Mouse (Mus musculus) ovary, postnatal 14 days (tissue): Measurements from ENCODE around the gene Tpra1.

ENCODE experiments used
- DNase-seq: peaks from one replicate; pipeline ENCODE4 v3.0.0; 2022; ENCODE audit warnings: low spot score

The Tpra1 gene

DNA sequence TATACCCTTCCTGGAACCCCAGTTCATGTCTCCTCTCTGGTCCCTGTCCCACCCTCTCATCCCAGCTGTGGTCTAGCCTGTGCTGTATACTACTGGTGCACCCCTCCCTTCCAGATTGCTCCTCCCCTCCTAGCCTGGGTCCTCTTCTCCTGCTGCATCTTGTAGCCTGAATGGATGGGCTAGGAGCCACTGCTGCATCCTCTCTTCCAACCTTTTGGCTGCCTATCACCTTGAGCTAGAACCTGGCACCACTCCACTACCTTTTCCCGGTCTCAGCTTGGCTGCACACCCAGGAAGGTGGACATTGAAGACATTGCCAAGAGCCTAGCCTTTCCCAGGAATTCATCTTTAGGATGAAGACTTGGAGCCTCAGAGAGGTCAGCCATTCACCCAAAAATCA, 26.0 kb downstream of the Tpra1 start:
- DNase-seq, result no peak

DNA sequence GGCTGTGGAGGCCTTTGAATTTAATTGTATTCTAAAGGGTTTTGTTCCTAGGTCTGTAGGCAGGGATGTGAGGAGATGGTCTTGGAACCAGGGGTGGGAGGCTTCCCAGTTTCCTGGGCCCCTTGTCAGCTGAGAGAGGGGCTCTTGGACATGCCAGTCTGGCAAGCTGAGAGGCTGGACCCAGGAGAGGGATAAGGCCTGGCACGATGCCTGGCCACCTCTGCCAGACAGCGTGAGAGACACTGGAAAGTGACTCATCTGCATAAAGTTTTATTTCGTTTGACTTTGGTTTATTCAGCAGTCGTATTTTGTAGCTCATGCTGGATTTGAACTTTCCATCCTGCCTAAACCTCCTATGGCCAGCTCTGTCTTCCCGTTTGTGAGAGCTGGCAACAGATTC, 26.5 kb downstream of the Tpra1 start:
- DNase-seq, result no peak

DNA sequence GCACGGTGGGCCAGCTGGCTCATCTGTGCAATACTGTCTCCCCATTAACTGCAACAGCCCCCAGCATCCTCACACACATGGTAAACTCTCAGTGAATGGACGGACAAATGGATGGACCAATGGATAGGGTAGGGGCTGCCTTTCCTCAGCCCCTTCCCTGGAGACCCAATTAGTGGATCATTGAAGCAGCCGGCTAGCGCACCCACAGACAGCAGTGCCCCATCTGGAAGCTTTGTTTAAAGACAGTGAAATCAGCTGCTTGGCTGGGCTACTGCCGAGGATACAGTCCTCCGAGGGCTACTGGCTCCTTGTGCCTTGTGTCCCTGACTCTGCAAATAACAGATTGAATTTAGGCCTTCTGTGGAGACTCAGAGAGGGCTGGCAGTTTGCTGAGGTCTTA, 27.4 kb downstream of the Tpra1 start:
- no peak for DNase-seq

DNA sequence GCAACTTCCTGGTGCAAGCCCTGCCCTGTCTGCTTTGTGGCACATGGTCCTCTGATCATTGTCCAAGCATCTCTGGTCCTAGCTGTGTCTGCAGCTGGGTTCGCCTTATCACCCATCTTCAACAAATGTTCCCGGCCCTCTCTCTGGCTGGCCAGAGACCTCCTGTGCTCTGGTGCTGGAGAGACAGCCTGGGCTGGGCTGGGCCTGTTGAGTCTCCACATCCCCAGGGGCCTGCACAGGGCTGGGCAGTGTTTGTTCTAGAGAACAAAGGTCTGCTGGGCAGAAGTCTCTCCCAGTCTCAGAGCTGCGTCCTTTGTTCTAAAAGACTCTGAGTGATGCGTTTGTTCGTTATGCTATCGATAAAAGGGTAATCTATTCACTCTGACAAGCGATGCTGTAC, 28.0 kb downstream of the Tpra1 start:
- DNase-seq, result no peak

DNA sequence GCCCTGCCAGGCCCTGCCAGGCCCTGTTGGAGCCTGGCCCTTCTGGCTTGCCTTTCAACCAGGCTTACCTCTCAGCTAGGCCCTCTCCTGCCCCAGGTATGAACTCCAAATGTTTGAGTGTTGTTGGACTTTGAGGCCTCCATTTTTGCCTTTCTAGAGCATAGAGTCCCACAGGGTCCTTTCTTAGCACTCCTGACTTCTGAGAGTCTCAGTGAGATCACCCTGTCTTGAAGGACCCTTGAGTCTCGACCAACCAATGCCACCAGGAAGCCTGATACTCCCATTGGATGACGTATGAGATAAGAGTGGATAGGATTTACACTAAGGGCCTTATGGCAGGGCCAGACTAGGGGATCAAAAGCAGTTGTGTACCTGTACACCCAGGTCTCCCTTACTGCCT, 29.4 kb downstream of the Tpra1 start:
- no peak for DNase-seq

DNA sequence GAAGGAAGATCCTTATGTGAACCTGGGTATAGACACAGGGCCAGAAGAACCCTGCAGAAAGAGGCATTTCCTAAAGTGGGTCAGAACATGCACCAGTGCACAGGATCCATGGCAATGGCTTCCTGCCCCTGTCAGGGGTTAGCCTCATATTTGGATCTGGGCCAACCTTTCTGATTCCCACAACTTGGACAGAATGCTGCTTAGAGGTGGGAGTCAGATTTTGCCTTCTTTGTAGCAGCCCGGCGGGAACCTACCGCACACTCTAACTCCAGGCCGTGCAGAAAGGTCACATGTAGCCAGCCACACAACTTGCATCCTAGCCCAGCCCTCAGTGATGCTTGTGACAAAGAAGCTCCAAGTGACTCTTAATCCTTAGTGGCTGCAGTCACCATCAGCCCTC, 32.1 kb downstream of the Tpra1 start:
- DNase-seq, result no peak

DNA sequence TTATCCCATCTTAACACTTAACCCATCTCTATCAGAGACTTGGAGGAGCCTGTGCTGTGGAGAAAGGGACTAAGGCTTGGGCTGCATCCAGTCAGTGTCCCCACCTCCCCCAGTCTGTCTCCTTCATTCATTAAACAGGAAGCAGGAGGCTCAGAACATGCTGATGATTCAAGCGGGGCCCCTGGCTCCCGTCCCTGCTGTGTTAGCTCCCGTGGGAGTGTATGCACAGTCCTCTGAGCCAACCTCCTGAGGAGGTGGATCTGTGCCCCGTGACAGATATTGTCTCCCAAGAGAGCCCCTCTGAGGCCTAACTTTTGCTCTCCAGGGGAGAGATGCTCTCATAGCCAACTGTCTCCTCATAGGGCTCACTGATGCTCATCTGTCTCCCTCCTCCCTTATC, 32.8 kb downstream of the Tpra1 start:
- DNase-seq, result no peak

DNA sequence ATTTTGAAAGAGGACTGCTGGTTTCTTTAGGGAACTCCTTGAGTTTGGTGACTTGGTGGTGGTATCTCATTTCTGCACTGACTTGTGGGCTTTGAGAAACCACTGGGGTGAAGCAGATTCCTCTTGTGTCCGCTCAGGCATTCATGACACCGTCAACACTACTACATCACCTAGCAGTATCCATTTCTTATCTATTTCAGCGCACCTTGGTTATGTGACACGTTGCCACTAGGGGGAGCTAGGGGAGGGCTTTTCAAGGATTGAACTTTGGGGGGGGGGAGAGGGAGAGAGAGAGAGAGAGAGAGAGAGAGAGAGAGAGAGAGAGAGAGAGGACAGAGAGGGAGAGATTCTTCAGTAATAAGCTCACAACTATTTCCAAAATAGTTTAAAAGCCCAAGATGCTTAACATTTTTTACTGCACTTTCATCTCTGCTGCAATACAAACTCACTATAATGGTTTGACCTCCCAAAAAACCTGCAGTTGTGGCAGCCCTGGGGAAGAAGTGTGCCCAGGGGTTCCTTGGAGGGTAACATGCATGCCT, 33.8 kb downstream of the Tpra1 start:
- no peak for DNase-seq

DNA sequence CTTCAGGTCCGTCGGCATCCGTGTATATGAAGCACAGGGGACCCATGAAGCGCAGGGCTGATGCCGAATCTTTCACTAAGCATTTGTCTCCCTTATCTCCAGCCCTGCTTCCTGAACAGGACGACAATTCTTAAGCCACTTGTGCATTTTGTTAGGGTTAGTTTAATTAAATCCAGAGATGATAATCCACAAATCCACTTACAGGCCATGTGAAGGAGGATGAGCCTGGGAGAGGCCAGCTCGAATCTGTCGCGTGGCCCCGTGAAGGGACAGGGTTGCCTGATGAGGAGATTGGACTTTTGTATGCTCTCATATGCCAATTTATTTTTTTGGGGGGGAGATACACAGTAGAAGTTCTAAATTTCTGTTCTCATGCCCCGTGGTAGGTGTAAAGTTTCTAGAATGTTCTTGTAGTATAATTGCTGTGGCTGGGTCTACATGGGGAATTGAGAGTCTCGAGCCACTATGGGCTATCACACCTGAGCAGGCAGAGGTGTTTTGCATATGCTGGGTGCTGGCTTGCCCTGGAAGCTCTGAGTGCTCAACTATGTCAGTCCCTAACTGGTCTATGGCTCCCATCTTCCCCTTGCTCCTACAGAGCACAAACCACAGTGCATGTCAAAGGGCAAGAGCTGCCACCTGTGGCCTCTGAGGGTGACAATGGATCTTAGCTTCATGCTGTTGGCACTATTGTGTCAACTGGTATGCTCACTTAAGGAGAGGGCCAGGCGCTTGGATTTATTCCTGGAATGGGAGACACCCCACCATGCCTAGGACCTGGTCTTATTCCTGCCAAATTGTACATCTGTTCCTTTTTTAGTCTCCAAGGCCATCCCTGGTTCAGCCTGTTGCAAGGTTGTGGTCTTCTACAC, 34.5 kb downstream of the Tpra1 start:
- no peak for DNase-seq

DNA sequence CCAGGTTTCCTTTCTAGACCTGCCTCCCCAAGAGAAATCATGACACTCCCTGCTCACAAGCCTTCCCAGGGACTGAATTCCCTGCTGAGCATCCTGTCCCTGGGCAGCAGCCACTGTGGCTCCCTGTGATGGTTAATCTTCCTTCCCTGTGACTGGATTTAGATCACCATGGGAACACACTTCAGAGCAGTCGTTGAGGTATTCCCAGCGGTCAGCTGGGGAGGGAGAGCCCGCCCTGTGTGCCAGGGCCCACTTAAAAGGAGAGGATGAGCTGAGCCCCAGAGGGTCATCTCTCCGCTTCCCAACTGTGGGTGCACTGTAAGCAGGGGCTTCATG, 35.1 kb downstream of the Tpra1 start:
- DNase-seq, result no peak

DNA sequence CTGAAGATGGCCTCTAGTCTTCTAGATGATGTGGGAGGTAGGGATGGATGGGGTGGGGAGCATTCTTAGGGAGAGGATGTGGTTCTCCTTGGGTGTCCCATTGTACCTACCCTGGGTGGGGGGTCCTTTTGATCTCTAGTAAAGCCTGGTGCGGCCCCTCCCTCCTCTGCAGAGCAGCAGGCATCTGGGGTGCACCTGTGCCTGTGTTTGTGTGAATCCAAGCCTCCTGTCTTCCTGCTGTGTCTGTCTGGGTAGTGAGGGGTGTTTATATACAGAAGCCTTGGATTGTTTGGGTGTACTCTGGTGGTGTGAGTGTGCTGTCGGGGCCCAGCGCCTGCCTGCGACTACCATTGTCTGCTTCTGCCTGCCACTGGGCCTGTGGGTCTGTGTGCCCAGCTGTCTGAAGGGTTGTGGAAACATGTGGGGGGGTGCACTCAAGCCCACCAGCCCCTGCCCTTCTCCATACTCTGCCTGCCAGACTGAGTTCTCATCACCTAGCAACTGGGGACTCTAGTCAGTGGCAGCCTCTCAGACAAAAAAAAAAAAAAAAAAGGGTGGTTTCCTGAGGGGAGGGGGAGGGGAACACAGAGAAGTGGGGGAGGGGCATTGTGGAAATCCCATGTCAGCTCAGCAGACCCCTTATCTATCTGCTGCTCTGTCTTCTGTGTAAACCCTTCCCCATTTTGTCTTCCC, 36.1 kb downstream of the Tpra1 start:
- DNase-seq, result no peak

DNA sequence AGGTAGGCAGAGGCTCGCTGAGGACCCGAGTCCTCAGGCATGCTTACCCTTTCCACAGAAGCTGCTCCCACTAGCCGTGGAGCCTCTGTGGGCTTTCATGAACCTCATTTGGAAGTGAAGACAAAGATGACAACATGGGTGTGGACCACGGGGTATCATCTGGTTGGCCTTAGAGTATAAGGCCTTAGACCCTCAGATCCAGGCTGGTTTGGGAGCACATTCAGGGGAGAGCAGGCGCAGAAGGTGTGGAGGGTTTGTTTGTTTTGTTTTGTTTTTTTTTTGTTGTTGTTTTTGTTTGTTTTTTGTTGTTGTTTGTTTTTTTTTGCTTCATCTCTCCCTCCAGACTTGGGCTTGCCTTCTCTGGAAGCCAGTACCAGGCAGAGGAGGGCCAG, 36.6 kb downstream of the Tpra1 start:
- DNase-seq, result no peak

DNA sequence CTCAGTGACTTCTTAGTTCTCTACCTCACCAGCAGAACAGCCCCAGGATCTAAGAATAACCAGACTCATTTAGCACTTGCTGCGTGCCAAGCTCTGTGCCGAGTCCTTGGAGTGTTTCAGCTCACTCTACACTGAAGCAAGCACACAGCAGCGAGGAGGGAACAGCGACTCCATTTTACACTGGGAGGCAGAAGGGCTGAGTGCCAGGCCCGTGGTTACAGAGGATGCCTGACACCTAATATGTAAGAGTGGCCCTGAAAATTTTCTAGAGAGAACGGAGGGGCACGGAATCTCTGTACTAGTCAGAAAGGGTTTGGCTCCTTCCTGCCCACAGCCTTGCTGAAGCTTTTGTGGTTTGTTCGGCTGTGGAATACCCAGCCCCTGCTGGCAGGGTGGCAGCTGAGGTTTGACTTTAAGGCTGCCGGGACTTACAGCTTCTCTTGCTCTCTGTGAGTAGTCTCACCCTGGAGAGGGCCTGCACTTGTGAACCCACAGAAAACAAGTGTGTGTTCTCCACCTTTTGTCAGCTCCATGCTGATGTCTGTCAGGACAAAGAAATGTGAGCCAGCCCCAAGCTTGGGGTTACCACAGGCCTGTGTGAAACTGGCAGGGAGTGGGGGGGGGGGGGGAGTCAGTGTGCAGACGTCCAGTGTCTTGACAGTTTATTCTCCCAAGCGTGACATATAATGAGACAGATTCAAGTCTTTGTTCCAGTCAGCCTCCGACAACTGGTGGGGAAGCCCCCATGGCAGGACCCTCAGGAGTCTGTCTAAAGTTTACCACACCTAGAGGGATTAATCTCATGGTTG, 37.4 kb downstream of the Tpra1 start:
- no peak for DNase-seq

DNA sequence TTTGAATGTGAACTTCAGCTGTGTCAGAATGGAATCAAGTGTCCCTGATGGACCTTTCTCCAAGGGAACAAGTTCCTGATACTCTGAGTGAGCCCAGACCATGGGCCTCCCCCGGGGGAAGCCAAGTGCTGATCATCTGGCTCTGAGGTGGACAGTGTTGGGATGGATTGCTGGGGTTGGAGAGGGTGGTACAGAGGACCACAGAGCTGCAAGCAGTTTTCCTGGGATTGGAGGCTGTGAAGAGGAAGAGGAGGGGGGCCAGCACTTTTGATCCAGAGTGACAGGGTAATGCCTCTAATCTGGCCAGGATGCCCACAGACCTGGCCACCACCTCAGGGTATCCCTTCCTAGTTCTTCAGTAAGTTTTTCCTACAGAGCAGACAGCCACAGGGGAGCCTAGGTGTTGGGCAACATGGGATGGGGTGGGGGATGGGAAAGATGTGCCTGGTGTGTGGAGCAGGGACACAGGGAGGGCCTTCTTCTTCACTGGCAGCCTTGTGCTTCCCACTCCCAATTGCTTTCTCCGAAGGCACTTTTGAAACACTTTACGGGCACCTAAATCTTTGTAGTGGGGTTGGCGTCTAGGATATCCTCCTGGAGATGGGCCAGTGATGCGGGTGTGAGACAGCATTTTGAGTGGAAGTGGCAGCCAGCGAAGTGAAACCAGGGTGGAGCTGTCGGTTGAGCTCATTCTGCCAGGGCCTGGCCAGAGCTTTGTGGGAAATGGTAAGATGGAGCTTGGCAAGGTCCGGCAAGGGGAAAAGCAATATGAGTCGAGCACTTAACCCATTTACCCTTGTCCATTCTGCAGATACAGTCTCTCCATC, 38.3 kb downstream of the Tpra1 start:
- no peak for DNase-seq

DNA sequence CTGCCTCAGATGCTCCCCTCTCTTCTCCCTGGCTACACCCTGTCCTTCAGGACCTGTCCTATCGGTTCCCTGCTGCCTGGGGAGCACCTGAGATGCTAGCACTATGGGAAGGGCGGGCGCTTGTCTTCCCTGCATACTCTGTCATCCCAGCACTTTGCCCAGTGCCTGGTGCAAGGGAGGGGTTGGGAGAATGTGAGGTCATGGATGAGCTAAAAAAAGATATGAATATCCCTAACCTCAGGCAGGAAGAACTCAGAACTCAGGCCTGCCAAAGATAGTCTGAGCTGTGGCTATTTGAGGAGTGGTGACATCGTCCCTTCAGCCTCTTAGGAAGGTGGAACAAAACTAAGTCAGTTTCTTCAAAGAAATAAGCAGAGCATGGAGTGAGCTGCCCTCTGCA, 39.6 kb downstream of the Tpra1 start:
- no peak for DNase-seq

DNA sequence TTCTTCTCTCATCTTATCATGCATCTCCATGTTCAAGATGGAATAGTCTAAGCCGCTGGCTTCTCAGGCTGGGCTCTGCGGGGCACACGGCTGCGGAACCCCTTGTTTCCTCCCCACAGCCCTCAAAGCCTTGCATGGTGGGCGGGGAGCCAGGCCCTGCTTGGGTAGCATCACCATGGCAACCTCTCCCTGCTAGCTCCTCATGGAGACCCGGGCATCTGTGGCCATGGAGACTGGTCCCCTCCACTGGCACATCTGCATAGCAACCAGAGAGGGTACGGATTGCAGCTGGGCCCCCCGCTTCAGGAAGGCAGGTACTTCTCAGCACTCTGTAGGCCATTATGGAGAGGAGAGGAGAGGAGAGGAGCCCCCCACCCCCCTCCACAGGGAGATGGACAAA, 40.5 kb downstream of the Tpra1 start:
- no peak for DNase-seq

DNA sequence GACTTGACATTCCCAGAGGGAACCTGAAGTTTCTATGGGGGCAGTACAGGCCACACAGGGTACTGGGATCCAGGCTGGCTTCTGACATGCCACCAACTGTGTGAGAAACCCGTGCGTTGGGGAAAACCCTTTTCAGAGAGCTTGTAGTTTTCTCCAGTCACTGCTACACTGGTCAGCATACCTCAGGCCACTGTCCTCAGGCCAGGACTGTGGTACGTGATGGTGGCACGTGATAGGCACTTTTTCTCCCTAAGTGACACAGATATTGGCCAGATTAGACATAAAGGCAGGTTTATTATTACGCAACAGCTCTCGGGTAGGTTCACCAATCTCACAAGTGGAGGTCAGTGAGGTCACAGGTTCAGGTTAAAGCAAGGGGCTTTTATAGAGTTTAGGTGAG, 41.6 kb downstream of the Tpra1 start:
- no peak for DNase-seq

DNA sequence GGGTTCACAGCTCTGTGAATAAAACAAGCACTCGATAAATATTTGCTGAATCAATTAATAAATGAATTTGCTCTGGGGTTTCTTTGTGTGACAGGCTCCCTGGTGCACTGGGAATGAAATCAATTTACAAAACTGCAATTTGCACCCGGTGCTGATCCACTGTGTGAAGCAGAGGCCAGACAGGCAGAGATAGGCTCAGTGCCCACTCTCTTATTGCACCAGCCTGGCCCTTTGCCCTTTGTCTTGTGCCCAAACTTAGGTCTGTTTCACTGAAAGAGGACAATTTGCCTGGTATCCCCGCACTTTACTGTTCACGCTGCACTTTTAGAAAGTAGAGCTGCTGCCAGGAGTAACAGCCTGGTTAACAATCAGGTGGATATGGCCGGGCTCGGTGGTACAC, 44.4 kb downstream of the Tpra1 start:
- no peak for DNase-seq

DNA sequence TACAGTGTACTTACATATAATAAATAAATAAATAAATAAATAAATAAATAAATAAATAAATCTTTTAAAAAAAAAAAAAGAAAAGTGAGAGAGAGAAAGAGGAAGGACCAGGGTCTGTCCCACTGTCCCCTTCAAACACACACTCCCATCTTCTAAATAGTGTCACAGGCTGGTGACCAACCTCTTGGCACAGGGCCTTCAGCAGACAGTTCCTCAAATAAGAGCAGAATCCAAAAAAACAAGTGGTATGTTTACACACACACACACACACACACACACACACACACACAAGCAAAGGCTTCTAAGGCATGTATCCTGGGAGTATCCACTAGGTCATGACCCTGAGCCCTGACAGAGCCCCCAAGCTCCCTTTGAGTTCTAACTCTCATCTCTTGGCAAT, 45.7 kb downstream of the Tpra1 start:
- DNase-seq, result no peak

DNA sequence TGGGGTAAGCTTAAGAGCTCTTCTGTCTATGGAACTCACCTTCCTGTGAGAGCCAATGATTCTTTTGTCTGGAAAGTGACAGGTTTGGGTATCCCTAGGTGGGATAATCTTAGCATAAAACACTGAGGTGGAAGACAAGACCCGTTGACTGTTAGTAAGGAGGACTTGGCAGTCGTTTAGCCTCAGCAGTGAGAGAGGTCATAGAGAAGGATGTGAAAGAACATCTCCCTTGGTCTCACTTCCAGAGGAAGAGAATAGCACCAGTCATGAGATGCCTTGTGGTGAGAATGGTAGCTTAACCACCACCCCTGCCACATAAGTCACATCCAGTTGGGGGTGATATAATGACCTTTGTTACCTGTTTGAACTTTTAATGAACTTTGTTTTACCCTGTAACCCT, 54.7 kb downstream of the Tpra1 start:
- DNase-seq, result no peak

DNA sequence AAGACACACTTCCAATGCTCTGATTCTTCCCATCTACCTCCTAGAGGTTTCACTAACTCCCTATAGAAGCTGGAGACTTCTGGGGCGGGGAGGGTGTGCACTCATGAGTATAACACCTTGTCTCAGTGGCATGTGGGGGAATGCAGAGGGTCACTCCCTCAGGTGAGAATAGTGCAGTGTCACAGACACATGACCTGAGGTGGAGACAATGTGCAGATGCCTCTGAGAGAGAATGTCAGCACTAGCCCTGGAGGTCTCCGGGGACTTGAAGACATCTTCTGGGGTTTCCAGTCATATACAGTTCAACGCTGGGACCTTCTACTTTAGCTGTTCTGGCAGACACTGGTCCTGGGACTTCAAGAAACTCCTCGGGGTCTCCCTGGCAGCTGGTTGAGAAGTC, 55.3 kb downstream of the Tpra1 start:
- no peak for DNase-seq

DNA sequence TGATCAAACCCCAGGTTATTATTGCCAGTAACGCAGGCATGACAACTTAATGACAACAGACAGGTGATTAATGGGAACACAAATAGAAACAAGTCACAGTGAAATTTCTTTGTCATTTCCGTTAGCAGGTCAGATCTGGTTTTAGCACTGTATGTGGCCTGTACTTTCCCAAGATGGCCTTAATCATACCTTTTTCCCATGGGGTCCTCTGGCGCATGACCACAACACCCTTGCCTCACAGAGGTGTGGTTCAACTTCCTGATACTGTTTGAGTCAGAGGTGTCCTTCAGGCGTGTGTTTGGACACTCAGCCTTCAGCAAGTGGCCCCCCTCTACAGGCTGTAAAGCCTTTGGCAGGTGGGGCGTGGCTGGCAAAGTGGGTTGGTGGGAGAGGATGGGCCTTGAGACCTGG, 55.8 kb downstream of the Tpra1 start:
- DNase-seq, result no peak
